Mouse (Mus musculus) heart, embryonic 10.5 days (tissue): ENCODE data around the gene Tln2. TPM values are rescaled to one million over a fixed set of nuclear protein-coding genes. Genes with fewer than 3 reads are reported as not detected.

ENCODE experiments used
- DNase-seq: peaks from one replicate; pipeline ENCODE4 v3.0.0-alpha.2; 2017; ENCODE audit warnings: low spot score
- H3K27ac ChIP-seq: fragments of 300-500 bp; sonication (generic); 2 replicates; pipeline ENCODE4 v1.5.1; 2016; ENCODE audit warnings: mild to moderate bottlenecking
- H3K27me3 ChIP-seq: fragments of 300-500 bp; sonication (generic); 2 replicates; pipeline ENCODE4 v1.6.1; 2016; ENCODE audit warnings: mild to moderate bottlenecking; ENCODE audit not compliant: poor library complexity, insufficient read depth, severe bottlenecking
- H3K36me3 ChIP-seq: fragments of 300-500 bp; sonication (generic); 2 replicates; pipeline ENCODE4 v1.6.1; 2016; ENCODE audit warnings: mild to moderate bottlenecking, moderate library complexity
- H3K4me1 ChIP-seq: fragments of 300-500 bp; sonication (generic); 2 replicates; pipeline ENCODE4 v1.6.1; 2016; ENCODE audit warnings: mild to moderate bottlenecking
- H3K4me3 ChIP-seq: fragments of 300-500 bp; sonication (generic); 2 replicates; pipeline ENCODE4 v1.5.1; 2016; ENCODE audit warnings: mild to moderate bottlenecking, moderate library complexity
- H3K9me3 ChIP-seq: fragments of 300-500 bp; sonication (generic); 2 replicates; pipeline ENCODE4 v1.6.1; 2016; ENCODE audit warnings: mild to moderate bottlenecking, moderate library complexity
- WGBS: fragments of 180-500 bp; shearing (Covaris S2); methylation state at CpG from one replicate; pipeline ENCODE4 v1.1.7; 2016; 5-methylcytosine and 5-hydroxymethylcytosine counted together
- polyA plus RNA-seq: library from polyadenylated mRNA; unstranded; fragments of >200 nt; fragmentation: Nextera tagmentation; extraction: Ambion mirVana; gene quantifications from 2 replicates; pipeline ENCODE4 v1.2.1, GENCODE M21; 2016

The Tln2 gene
- polyA plus RNA-seq, 1 experiment from 2014 or later: 34.7 TPM

DNA sequence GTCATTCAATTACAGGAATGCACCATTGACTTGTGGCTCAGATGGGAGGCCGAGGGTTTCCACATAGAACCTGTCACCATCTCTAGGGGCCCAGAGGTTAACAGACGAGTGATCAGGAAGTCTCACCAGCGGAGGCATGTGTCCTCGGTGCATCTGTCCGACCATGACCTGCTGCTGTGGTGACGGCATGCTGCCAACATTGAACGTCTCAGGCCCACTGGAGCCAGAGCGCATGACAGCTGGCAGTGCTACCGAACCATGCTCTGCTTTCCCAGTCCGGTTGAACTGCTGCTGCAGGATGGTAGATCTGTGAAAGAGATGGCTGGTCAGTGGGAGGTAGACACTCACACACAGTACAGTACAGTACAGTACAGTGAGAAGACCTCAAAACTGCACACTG, 197.0 kb downstream of the Tln2 start:
- peaks cover 57% of the 10 kb centered on the region for H3K36me3 ChIP-seq
- WGBS: 90% methylated on average over 10 of the region's 10 CpGs
- H3K27ac ChIP-seq: no peak overlapping the region
- DNase-seq: no peak
- no peak overlapping the region for H3K4me3 ChIP-seq
- H3K27me3 ChIP-seq: no peaks in the 10 kb centered on the region
- H3K4me1 ChIP-seq: no peaks in the 10 kb centered on the region
- H3K9me3 ChIP-seq: no peaks in the 10 kb centered on the region

DNA sequence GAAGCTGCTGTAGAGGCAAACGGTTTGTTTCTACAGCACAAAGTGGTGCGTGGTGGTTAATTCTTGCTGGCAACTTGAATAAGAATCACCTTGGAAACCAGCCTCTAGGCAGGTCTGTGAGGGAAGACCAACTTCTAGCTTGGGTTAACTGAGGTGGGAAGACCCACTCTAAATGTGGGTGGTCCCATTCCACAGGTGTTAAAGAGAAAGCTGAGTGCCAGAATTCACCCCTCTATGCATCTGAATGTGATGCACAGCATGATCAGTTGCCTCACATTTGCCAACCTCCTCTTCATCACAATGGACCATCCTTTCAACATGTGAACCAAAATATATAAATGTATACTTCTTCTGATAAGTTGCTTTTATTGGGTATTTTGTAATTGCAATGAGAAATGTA, 197.4 kb downstream of the Tln2 start:
- no peak overlapping the region for H3K27ac ChIP-seq
- H3K9me3 ChIP-seq: no peaks in the 10 kb centered on the region
- 86% methylated on average over 2 of the region's 2 CpGs for WGBS
- no peak for DNase-seq
- no peaks in the 10 kb centered on the region for H3K27me3 ChIP-seq
- H3K36me3 ChIP-seq: peaks cover 61% of the 10 kb centered on the region
- H3K4me3 ChIP-seq: no peak overlapping the region
- H3K4me1 ChIP-seq: no peaks in the 10 kb centered on the region

DNA sequence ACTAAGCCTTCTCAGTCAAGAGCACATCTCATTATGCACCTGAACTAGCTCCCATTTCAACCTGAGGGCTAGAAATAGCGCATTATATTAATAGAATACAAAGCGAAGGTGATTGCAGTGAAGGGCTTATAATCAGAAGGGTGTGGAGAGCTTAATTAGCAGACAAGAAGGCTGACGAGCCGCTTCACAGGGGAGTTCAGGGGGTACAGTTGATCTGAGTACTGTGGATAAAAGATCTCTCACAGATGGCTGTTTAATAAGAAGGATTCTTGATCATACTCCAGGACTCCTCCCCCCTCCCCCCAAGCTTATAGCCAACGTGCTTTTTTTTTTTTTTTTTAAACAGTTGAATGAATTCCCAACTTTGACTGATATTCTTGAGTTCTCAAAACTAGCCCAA, 198.0 kb downstream of the Tln2 start:
- 87% methylated on average over 5 of the region's 5 CpGs for WGBS
- H3K4me3 ChIP-seq: no peak overlapping the region

DNA sequence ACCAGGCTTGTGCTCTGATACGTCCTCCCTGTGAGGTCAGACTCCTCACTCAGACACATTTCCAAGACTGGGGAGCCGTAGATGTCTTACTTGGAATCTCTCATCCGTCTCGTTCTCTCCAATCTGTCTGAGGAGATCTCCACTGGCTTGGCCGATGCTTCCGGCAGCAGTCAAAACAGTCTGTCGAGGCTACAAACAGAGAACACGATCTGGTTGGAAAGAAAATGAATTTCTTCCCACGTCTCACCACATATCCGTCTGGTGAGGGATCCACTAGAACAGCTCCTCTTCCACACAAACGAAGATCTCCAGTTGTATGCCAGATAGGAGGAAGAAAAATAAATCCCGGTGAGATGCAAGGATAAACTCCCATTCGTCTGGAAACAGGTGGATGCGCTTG, 205.1 kb downstream of the Tln2 start:
- Histone ChIP-seq H3K4me3 (no peak overlapping the region), H3K4me1 (no peaks in the 10 kb centered on the region), H3K9me3 (no peaks in the 10 kb centered on the region), H3K27ac (no peak overlapping the region), H3K36me3 (peaks cover 31% of the 10 kb centered on the region), H3K27me3 (no peaks in the 10 kb centered on the region)
- 88% methylated on average over 14 of the region's 14 CpGs for WGBS
- no peak for DNase-seq

More for the DNA sequence above, 198.0 kb downstream of the Tln2 start:
- Histone ChIP-seq H3K27me3 (no peaks in the 10 kb centered on the region), H3K9me3 (no peaks in the 10 kb centered on the region), H3K36me3 (peaks cover 60% of the 10 kb centered on the region), H3K27ac (no peak overlapping the region), H3K4me1 (no peaks in the 10 kb centered on the region)
- DNase-seq: no peak

DNA sequence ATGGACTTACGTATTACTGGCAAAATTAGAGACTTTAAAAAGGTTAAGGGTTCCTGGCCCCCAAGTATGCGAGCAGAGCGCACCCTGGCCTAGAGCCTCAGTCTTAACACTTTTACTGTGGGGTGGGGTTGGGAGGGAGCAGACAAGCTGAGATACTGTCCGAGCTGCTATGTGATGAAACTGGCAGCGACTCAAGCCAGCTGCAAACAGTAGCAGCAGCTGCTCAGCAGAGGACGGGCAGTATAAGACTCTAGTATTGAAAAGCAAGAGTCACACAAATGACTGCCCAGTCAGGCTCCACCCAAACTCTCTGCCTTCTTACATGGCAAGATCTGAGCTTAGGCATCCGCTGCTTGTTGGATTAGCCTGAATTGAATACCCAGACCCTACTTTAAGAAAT, 206.1 kb downstream of the Tln2 start:
- Histone ChIP-seq H3K36me3 (peaks cover 27% of the 10 kb centered on the region), H3K9me3 (no peaks in the 10 kb centered on the region), H3K27ac (no peak overlapping the region), H3K4me3 (no peak overlapping the region), H3K4me1 (no peaks in the 10 kb centered on the region), H3K27me3 (no peaks in the 10 kb centered on the region)
- 79% methylated on average over 7 of the region's 7 CpGs for WGBS
- no peak for DNase-seq

DNA sequence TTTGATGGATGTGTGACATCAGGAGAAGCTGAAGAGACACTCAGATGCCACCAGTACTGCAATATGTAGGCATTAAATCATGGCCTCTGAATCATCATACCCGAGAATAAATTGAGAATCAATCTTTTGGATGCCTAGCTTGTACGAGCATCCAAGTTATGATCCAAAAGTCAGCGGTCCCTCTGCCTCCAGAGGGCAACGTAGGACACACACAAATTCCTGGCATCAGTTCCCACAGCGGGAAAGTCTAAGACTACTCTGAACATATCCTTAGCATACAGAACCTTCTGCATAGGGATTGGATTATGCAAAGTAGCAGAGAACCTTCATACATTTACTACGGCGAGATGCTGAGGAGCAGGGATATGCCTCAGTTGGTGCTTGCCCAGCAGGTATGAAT, 210.5 kb downstream of the Tln2 start:
- DNase-seq: no peak
- peaks cover 25% of the 10 kb centered on the region for H3K36me3 ChIP-seq
- no peak overlapping the region for H3K27ac ChIP-seq
- 82% methylated on average over 7 of the region's 7 CpGs for WGBS
- H3K27me3 ChIP-seq: no peaks in the 10 kb centered on the region
- H3K9me3 ChIP-seq: no peaks in the 10 kb centered on the region
- H3K4me1 ChIP-seq: no peaks in the 10 kb centered on the region
- H3K4me3 ChIP-seq: no peak overlapping the region

DNA sequence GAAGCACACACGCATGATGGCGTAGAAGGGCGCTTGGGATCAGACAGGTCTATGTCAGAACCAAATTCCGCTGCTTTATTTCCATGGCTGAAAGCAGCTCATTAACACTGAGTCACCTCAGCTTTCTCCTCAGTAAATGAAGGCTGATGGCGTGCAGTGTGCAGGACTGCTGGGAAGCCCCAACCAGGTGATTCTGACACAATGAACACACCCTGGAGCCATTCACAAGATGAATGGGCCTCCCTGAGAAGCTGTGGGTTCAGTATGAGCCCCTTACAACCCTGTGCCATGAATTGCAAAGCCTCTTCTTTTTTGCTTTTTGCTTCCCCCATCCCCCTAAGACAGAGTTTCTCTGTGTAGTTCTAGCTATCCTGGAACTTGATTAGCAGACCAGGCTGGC, 212.3 kb downstream of the Tln2 start:
- no peaks in the 10 kb centered on the region for H3K9me3 ChIP-seq
- WGBS: 90% methylated on average over 5 of the region's 5 CpGs

DNA sequence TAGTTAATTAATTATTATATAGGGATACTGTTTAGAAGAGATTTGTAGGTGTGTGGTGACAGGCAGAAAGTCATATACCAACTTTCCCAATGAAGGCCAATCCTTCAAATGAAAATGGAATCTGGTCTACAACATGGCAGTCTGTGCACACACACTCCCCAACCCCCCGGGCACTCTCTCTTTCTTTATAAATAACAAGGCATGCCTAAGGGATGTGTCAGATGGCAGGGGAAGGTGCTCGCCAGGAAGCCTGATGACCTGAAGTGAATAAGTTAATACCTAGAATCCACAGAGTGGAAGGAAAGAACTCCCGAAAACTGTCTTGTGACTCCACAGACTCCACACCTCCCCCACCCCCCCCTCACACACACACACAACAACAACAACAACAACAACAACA, 228.2 kb downstream of the Tln2 start:
- Histone ChIP-seq H3K9me3 (no peaks in the 10 kb centered on the region), H3K4me1 (peaks cover 2% of the 10 kb centered on the region; the same call in 1 of the 2 replicates), H3K4me3 (no peak overlapping the region), H3K36me3 (peaks cover 26% of the 10 kb centered on the region), H3K27me3 (no peaks in the 10 kb centered on the region), H3K27ac (no peak overlapping the region)
- no peak for DNase-seq
- WGBS: 78% methylated on average over 3 of the region's 3 CpGs

More for the DNA sequence above, 212.3 kb downstream of the Tln2 start:
- H3K27me3 ChIP-seq: no peaks in the 10 kb centered on the region
- no peak for DNase-seq
- no peak overlapping the region for H3K27ac ChIP-seq
- H3K4me3 ChIP-seq: no peak overlapping the region
- no peaks in the 10 kb centered on the region for H3K4me1 ChIP-seq
- peaks cover 33% of the 10 kb centered on the region for H3K36me3 ChIP-seq

DNA sequence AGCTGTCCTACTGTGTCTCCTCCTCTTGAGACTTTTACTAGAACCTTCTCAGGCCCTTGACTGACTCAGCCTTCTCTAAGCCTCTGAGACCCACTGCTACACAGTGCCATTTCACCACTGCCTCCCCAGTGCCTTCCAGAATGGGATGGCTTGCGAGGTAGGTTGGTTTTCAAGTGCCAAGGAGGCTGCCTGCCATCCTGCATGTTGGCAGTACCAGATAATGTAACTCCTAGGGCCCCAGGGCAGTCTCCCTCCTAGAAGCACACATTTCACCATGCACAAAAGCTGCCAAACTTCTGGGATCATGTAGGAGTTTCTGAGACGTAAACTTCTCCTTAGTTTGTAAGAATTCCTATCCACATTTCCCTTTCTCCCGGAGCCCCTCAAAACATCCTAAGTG, 231.1 kb downstream of the Tln2 start:
- Histone ChIP-seq H3K4me1 (no peaks in the 10 kb centered on the region), H3K4me3 (no peak overlapping the region), H3K27me3 (no peaks in the 10 kb centered on the region), H3K27ac (no peak overlapping the region), H3K36me3 (peaks cover 22% of the 10 kb centered on the region; the same call in 1 of the 2 replicates), H3K9me3 (no peaks in the 10 kb centered on the region)
- 87% methylated on average over 3 of the region's 3 CpGs for WGBS
- no peak for DNase-seq

DNA sequence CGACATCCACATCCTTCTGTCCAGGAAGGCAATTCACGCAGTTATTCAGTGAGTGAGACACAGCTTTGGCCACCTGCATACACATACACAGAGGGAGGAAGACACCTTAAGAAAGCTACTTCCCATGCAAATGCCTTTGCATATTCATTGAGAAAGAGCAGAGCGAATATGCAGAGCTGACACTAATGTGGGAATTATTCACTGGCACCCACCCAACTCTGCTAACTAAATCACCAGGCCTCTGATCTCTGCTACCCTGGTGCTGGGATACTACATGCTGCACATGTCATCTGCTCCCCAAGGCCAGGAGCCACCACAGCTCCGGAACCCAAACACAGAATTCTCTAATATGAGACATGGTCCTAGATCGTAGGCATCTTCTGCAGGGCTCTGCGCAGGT, 237.6 kb downstream of the Tln2 start:
- H3K27ac ChIP-seq: no peak overlapping the region
- no peak overlapping the region for H3K4me3 ChIP-seq
- WGBS: 87% methylated on average over 6 of the region's 6 CpGs
- no peaks in the 10 kb centered on the region for H3K27me3 ChIP-seq
- 0 out of 2 replicates have a peak, but pooled peaks cover 7% of the 10 kb centered on the region for H3K4me1 ChIP-seq
- peaks cover 35% of the 10 kb centered on the region for H3K36me3 ChIP-seq
- no peaks in the 10 kb centered on the region for H3K9me3 ChIP-seq
- no peak for DNase-seq

DNA sequence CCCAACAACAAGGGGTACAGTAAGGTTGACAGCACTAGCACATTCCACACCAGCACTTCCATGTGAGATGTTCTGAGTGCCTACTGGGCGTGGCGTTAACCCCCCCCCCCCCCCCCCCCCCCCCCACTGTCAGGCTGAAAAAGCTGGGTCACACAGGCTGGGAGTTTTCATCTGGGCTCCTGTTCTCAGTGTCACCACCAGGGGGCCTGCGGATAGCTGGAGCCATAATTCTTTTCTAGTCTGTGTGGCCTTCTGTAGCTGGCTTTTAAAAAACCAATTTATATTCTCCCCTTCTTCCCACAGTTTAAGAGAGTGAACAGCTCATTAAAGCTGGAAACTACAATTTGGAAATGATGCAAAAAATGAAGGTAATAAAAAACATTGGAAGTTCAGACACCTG, 244.1 kb downstream of the Tln2 start:
- 8% methylated on average over 3 of the region's 3 CpGs for WGBS
- Histone ChIP-seq H3K27ac (no peak overlapping the region), H3K4me3 (no peak overlapping the region), H3K4me1 (0 out of 2 replicates have a peak, but pooled peaks cover 10% of the 10 kb centered on the region), H3K36me3 (peaks cover 24% of the 10 kb centered on the region), H3K9me3 (no peaks in the 10 kb centered on the region), H3K27me3 (no peaks in the 10 kb centered on the region)
- DNase-seq: no peak

DNA sequence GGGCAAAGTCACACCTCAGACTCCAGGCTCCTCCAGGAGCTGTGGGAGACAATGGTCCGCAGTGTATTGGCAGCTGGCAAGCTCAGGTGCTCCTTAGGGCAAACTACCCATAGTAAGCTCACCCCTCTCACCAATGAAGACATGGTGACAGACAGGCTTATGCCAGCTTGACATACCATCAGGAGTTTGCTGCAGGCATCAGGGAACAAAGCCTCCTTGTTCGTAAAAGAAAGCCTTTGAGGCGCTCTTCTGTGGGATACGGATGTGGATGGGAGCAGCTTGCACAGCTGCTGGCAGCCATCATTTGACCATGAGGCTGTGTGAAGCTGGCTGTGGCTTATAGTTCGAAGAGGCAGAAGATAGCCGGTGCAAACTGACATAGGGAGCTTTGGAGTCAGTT, 254.5 kb downstream of the Tln2 start:
- WGBS: 86% methylated on average over 6 of the region's 6 CpGs
- Histone ChIP-seq H3K9me3 (no peaks in the 10 kb centered on the region), H3K36me3 (peaks cover 49% of the 10 kb centered on the region), H3K27ac (no peak overlapping the region), H3K4me3 (no peak overlapping the region), H3K4me1 (no peaks in the 10 kb centered on the region), H3K27me3 (no peaks in the 10 kb centered on the region)
- no peak for DNase-seq

DNA sequence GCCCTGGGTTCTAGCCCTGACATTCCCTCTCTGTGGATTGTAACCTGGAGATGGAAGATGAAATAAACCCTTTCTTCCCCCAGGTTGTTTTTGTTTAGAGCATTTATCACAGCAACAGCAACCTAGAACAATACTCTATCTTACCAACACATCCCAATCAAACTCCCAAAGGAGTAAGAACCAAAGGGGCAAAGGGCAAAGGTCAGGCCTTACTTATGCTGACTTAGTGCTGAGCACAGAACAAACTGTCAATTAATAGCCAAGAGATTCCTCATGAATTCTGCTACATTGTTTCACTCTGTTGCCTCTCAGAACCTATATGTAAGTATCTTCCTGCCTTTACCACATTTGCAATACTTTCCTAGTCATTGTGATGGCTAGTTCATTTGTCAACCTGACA, 255.5 kb downstream of the Tln2 start:
- no peaks in the 10 kb centered on the region for H3K27me3 ChIP-seq
- H3K4me3 ChIP-seq: no peak overlapping the region
- no peaks in the 10 kb centered on the region for H3K9me3 ChIP-seq
- H3K36me3 ChIP-seq: peaks cover 46% of the 10 kb centered on the region
- DNase-seq: no peak
- no peak overlapping the region for H3K27ac ChIP-seq
- no peaks in the 10 kb centered on the region for H3K4me1 ChIP-seq

DNA sequence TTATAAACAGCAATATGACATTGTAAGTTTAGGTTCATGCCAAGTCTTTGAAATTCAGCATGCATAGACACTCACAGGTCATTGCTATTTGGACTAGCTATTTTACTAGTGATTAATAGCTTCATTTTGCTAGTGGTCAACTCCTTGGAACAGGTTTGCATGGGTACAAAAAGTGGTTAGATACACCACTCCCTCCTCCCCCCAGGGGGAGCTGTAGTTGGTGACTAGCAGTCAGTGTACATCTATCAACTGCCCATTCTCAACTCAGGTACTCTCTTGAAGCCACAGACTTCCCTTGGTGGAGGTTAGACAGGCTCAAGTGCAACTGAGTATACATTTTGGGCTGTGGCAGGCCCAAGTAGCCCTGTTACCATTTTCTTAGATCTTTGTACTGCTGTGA, 256.5 kb downstream of the Tln2 start:
- H3K4me1 ChIP-seq: no peaks in the 10 kb centered on the region
- DNase-seq: no peak
- H3K27me3 ChIP-seq: no peaks in the 10 kb centered on the region
- H3K36me3 ChIP-seq: peaks cover 38% of the 10 kb centered on the region
- no peak overlapping the region for H3K27ac ChIP-seq
- H3K9me3 ChIP-seq: no peaks in the 10 kb centered on the region
- H3K4me3 ChIP-seq: no peak overlapping the region
